Mouse (Mus musculus) v-Abl transformed pro-B cells (cell line): Measurements from ENCODE around the gene Aco2.

ENCODE experiments used
- in situ Hi-C, 2 experiments: fragments of 400-800 bp; cut with MboI; formaldehyde crosslinking; loops; one replicate each; pipeline ENCODE4 v1.15.1; 2025; ENCODE audit not compliant: unreplicated experiment in 2 of 2

Aco2 gene

GRCm38 (mm10) chr15:81940219-81940618 is 68.1 kb downstream of the Aco2 start:
- in situ Hi-C loops = no loop called here

- in situ Hi-C loops = no loop called here
Measured at GRCm38 (mm10) chr15:81941010-81941409, 68.9 kb downstream of the Aco2 start.

GRCm38 (mm10) chr15:81943176-81943749 is 71.2 kb downstream of the Aco2 start:
- in situ Hi-C loops = no loop called here

GRCm38 (mm10) chr15:81949076-81949475 is 77.0 kb downstream of the Aco2 start:
- in situ Hi-C loops = no loop called here

- in situ Hi-C loops = loop anchor here (5.0 to 10.0 kb wide), 3 partner anchors 105 to 285 kb away; partner anchors contain the start of gene 4930407I10Rik (in 1 of the 2)
Measured at GRCm38 (mm10) chr15:81949476-81950131, 77.5 kb downstream of the Aco2 start.

- in situ Hi-C loops = loop anchor here (5.0 to 10.0 kb wide), 3 partner anchors 104 to 284 kb away; partner anchors contain the start of gene 4930407I10Rik (in 1 of the 2)
Measured at GRCm38 (mm10) chr15:81950716-81951115, 78.6 kb downstream of the Aco2 start.

- in situ Hi-C loops = loop anchor here (5.0 to 10.0 kb wide), 3 partner anchors 104 to 284 kb away; partner anchors contain the start of gene 4930407I10Rik (in 1 of the 2)
Measured at GRCm38 (mm10) chr15:81951159-81951558, 79.0 kb downstream of the Aco2 start.

GRCm38 (mm10) chr15:81952310-81952709 is 80.2 kb downstream of the Aco2 start:
- in situ Hi-C loops = loop anchor here (5.0 to 10.0 kb wide), 3 partner anchors 102 to 282 kb away; partner anchors contain the start of gene 4930407I10Rik (in 1 of the 2)

- in situ Hi-C loops = loop anchor here (5.0 to 10.0 kb wide), 3 partner anchors 101 to 281 kb away; partner anchors contain the start of gene 4930407I10Rik (in 1 of the 2)
Measured at GRCm38 (mm10) chr15:81954151-81954583, 82.1 kb downstream of the Aco2 start.

- in situ Hi-C loops = loop anchor here (5.0 to 10.0 kb wide), 5 partner anchors 93 to 280 kb away; partner anchors contain the start of genes 4930407I10Rik (in 1 of the 2) and Snu13 (in 1 of the 2)
Measured at GRCm38 (mm10) chr15:81954716-81955115, 82.6 kb downstream of the Aco2 start.

GRCm38 (mm10) chr15:81955414-81955813 is 83.3 kb downstream of the Aco2 start:
- in situ Hi-C loops = loop anchor here (5.0 to 10.0 kb wide), 4 partner anchors 92 to 279 kb away; partner anchors contain the start of genes 4930407I10Rik (in 1 of the 2) and Snu13 (in 1 of the 2)

- in situ Hi-C loops = loop anchor here (5.0 to 10.0 kb wide), 4 partner anchors 91 to 278 kb away; partner anchors contain the start of genes 4930407I10Rik (in 1 of the 2) and Snu13 (in 1 of the 2)
Measured at GRCm38 (mm10) chr15:81956457-81956856, 84.3 kb downstream of the Aco2 start.

GRCm38 (mm10) chr15:81957598-81957997 is 85.5 kb downstream of the Aco2 start:
- in situ Hi-C loops = loop anchor here (5.0 to 10.0 kb wide), 4 partner anchors 90 to 277 kb away; partner anchors contain the start of genes 4930407I10Rik (in 1 of the 2) and Snu13 (in 1 of the 2)

- in situ Hi-C loops = loop anchor here (5.0 to 10.0 kb wide), 4 partner anchors 88 to 276 kb away; partner anchors contain the start of genes 4930407I10Rik (in 1 of the 2) and Snu13 (in 1 of the 2)
Measured at GRCm38 (mm10) chr15:81958906-81959305, 86.8 kb downstream of the Aco2 start.

GRCm38 (mm10) chr15:81960171-81961077 is 88.3 kb downstream of the Aco2 start, which contains the start of gene Pmm1:
Pmm1 (minus strand) TSS chr15:81960930.
- in situ Hi-C loops = loop anchor here in 1 of 2 experiments (5.0 kb wide), 1 partner anchor 42 kb away; no protein-coding TSS in a partner anchor

- in situ Hi-C loops = loop anchor here in 1 of 2 experiments (5.0 kb wide), 1 partner anchor 41 kb away; no protein-coding TSS in a partner anchor
Measured at GRCm38 (mm10) chr15:81961078-81961451, 89.0 kb downstream of the Aco2 start.

GRCm38 (mm10) chr15:81964262-81964661 is 92.2 kb downstream of the Aco2 start:
- in situ Hi-C loops = loop anchor here in 1 of 2 experiments (5.0 kb wide), 1 partner anchor 38 kb away; no protein-coding TSS in a partner anchor
